Mouse (Mus musculus) testis, adult 2 months (tissue): ENCODE data around the gene Cdkal1.

Experiments used
- CTCF ChIP-seq: fragments of 200-500 bp; IDR thresholded peaks from 2 replicates; pipeline ENCODE4 v1.5.1; 2012; ENCODE audit warnings: low read depth, mild to moderate bottlenecking, inconsistent platforms, low read length, moderate library complexity; ENCODE audit not compliant: control insufficient read depth, insufficient read depth, insufficient replicate concordance
- POLR2A ChIP-seq: fragments of 200-500 bp; IDR thresholded peaks from 2 replicates; pipeline ENCODE4 v1.6.1; 2012; ENCODE audit warnings: low read depth, mild to moderate bottlenecking, inconsistent platforms, low read length, moderate library complexity; ENCODE audit not compliant: control insufficient read depth

DNA sequence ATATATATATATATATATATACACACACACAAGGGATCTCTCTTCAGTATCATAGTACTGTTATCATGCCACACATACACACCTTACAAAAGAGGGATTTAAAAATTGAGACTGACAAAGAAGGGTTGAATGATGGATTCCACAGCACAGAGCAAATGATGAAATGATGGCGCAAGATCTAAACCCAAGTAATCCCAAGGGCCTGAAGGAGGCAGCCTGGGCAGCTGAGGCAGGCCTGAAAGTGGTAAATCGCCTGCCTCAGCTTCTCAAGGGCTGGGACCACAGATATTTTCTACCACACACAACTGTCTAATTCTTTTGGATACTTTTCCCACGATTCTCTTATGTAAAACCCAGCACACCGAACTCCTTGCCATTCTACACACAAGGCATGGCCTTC is 177.9 kb downstream of the Cdkal1 start:
- TF ChIP-seq POLR2A (no peak), CTCF (no peak)
